In genomic region chr2:75928011-75928410, GRCm38 (mm10) we compare ENCODE assay signal across 27 mouse cellular contexts. TPM values are rescaled to one million over a fixed set of nuclear protein-coding genes. Genes with fewer than 3 reads are reported as not detected.
"Had no signal": no experiment of that assay in that cellular context is flagged by ENCODE, and none has a peak within 500 bp of the region (broad histone marks: within the 10 kb centered on the region; RNA-seq: fewer than 3 reads in every experiment).

No protein-coding gene starts in this region.

- H3K9ac ChIP-seq: heart, embryonic 12.5 days; hindbrain, embryonic 12.5 days; hindbrain, embryonic 14.5 days; intestine, embryonic 15.5 days; limb, embryonic 12.5 days; liver, embryonic 13.5 days; liver, embryonic 15.5 days had no signal

- H3K9me3 ChIP-seq: heart, embryonic 10.5 days; heart, embryonic 12.5 days; hindbrain, embryonic 10.5 days; hindbrain, embryonic 12.5 days; intestine, embryonic 15.5 days; limb, embryonic 12.5 days; liver, embryonic 13.5 days; liver, embryonic 15.5 days had no signal

- H3K4me2 ChIP-seq: heart, embryonic 12.5 days; hindbrain, embryonic 12.5 days; hindbrain, embryonic 14.5 days; intestine, embryonic 15.5 days; limb, embryonic 12.5 days; liver, embryonic 11.5 days; liver, embryonic 13.5 days; liver, embryonic 15.5 days had no signal

- H3K27ac ChIP-seq: gastrocnemius, adult 2 months; heart, embryonic 10.5 days; hindbrain, embryonic 10.5 days; hindbrain, embryonic 12.5 days; hindbrain, embryonic 14.5 days; intestine, embryonic 15.5 days; left cerebral cortex, adult 2 months; limb, embryonic 12.5 days; liver, embryonic 13.5 days; liver, embryonic 15.5 days had no signal

- H3K27me3 ChIP-seq: heart, embryonic 12.5 days; hindbrain, embryonic 12.5 days; intestine, embryonic 15.5 days; limb, embryonic 12.5 days; liver, embryonic 13.5 days; liver, embryonic 15.5 days had no signal

- ATAC-seq: hindbrain, embryonic 16.5 days; inflammation-experienced regulatory T-cells, adult 6 months; intestine, embryonic 15.5 days; intestine, postnatal 0 days had no signal

- DNase-seq: gastrocnemius, adult 2 months; gastrocnemius, postnatal 10 days; gastrocnemius, postnatal 25 days; heart, postnatal 10 days; heart, postnatal 4 days; kidney, adult 18-20 months; kidney, adult 8-10 months; kidney, postnatal 10 days; kidney, postnatal 25 days; kidney, postnatal 4 days; liver; liver, embryonic 13.5 days had no signal

- H3K36me3 ChIP-seq: intestine, embryonic 15.5 days had no signal

- H3K4me3 ChIP-seq: gastrocnemius, adult 2 months; heart, embryonic 10.5 days; heart, embryonic 12.5 days; hindbrain, embryonic 10.5 days; hindbrain, embryonic 12.5 days; intestine, embryonic 15.5 days; layer of hippocampus, adult 2 months; left cerebral cortex, adult 2 months; limb, embryonic 12.5 days; liver, embryonic 13.5 days; liver, embryonic 15.5 days had no signal

- H3K4me1 ChIP-seq: heart, embryonic 10.5 days; heart, embryonic 12.5 days; hindbrain, embryonic 10.5 days; intestine, embryonic 15.5 days; liver, embryonic 13.5 days; liver, embryonic 15.5 days had no signal

RNA-seq across cellular contexts. Expression of gene Ttc30a2, which starts 50.0 kb away (rescaled TPM):
- total RNA-seq: granulocyte monocyte progenitor cell, adult 5-6 weeks had no signal
- polyA plus RNA-seq: inflammation-experienced regulatory T-cells, adult 6 months had no signal
